Mouse (Mus musculus) adrenal gland, postnatal 36 days (tissue): ENCODE measurements around the gene Trit1. TPM values are rescaled to one million over a fixed set of nuclear protein-coding genes. Genes with fewer than 3 reads are reported as not detected.

Source experiments
- total RNA-seq, 2 experiments: library from RNA; stranded (reverse); gene quantifications; 2 replicates each; pipeline ENCODE4 v1.2.3; 2021

Trit1 gene
- total RNA-seq, 2 experiments from 2014 or later, result 25.2 to 25.7 TPM

Other genes with a start within 250 kb of the Trit1 start
- gene Ppt1, start 180.4 kb upstream of the Trit1 start, total RNA-seq, result 10 to 100 TPM; 65.3 to 82.9 TPM
- 100 to 1,000 TPM; 139 to 163 TPM for gene Cap1, start 130.5 kb upstream of the Trit1 start, total RNA-seq
- gene Mfsd2a, start 55.4 kb upstream of the Trit1 start, total RNA-seq, result 1 to 10 TPM; 5.4 to 6.6 TPM
- gene Mycl, start 20.9 kb upstream of the Trit1 start, total RNA-seq, result 1 to 10 TPM; 3.8 to 4.9 TPM
- gene Bmp8b, start 88.6 kb downstream of the Trit1 start, total RNA-seq, result not detected
- not detected for gene Oxct2b, start 99.7 kb downstream of the Trit1 start, total RNA-seq
- 10 to 100 TPM; 48.8 to 58.1 TPM for gene Ppie, start 123.4 kb downstream of the Trit1 start, total RNA-seq
- gene Hpcal4, start 166.6 kb downstream of the Trit1 start, total RNA-seq, result 1 to 10 TPM; 4.0 to 4.2 TPM
- gene Nt5c1a, start 184.9 kb downstream of the Trit1 start, total RNA-seq, result 10 to 100 TPM; 44.9 to 55.3 TPM
- 1 to 10 TPM; 6.2 to 8.6 TPM for gene Heyl, start 217.0 kb downstream of the Trit1 start, total RNA-seq
- 100 to 1,000 TPM in 1 of 2 experiments, 10 to 100 TPM in 1; 98.0 to 113 TPM for gene Pabpc4, start 245.8 kb downstream of the Trit1 start, total RNA-seq